Mouse (Mus musculus) heart, adult 2 months (tissue): ENCODE data around the gene Sarm1.

Experiments
- CTCF ChIP-seq: fragments of 200-600 bp; IDR thresholded peaks from 2 replicates; pipeline ENCODE4 v1.8.1; 2022; ENCODE audit warnings: antibody characterized with exemption, mild to moderate bottlenecking, moderate library complexity
- EP300 ChIP-seq: fragments of 200-500 bp; IDR thresholded peaks from 2 replicates; pipeline ENCODE4 v1.6.1; 2011; ENCODE audit warnings: low read depth, low read length, control low read depth; ENCODE audit not compliant: insufficient read depth

GRCm38 (mm10) chr11:78495904-78496303 lies 1.6 kb downstream of the Sarm1 start:
- TF ChIP-seq CTCF (no peak), EP300 (no peak)
